Mouse (Mus musculus) mouse embryonic stem cell (cell line): Measurements from ENCODE around the gene Glmp.
"Not testable (repeated sequence)": the region's sequence is repeated elsewhere in the genome, so short reads cannot be mapped to it uniquely, and the experiment has no call there.

Experiments used
- in situ Hi-C, 2 experiments: fragments of 300-500 bp; cut with MboI; formaldehyde crosslinking; loops; 1 replicate in 1 of 2; 3 replicates in 1 of 2; pipeline ENCODE4 v1.14.3; 2019 to 2020; ENCODE audit warnings: low sequenced_read_pairs in 2 of 2, low pct_unique_long_range_greater_than_20kb in 1 of 2, mixed read lengths in 1 of 2; ENCODE audit not compliant: unreplicated experiment in 1 of 2

Gene Glmp

DNA sequence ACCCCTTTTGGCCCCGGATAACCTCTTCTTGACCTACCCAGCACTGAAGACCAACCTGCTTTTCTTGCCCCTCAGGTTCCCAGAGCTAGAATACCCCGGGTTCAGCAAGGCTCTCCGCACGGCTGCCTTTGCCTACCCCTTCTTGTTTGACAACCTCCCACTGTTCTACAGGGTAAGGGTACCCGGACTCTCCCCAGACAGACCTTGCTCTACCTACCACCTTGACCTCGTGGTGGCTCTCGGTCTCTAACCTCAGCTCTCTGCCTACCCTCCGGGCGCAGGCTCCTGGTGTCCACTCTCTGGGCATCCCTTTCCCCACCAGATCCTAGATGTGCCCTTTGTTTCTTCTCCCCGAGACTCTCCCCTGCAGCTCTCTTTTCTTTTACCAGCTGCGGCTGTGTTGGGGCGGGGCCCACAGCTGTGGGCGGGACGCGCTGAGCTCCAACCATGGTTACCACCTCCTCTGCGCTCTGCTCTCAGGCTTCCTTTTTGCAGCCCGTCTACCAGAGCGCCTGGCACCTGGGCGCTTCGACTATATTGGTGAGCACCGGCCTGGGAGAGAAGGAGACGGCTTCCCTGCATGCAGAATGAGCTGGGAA is 42.1 kb downstream of the Glmp start:
- in situ Hi-C loops, result not testable (repeated sequence)

DNA sequence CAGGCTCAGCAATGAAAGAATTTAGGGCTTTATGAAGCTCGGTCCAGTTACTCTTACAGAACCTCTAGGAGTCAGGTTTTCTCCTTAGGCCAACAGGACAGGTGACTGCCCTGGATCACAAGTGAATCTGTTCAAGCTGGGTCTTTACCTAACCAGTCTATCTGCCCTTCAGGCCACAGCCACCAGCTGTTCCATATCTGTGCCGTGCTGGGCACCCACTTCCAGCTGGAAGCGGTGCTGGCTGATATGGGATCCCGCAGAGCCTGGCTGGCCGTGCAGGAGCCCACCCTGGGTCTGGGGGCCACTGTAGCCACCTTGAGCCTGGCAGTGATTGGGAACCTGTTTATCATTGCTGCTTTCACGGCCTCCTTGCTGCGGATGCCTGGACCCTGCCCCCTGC is 42.7 kb downstream of the Glmp start:
- in situ Hi-C loops, result not testable (repeated sequence)

DNA sequence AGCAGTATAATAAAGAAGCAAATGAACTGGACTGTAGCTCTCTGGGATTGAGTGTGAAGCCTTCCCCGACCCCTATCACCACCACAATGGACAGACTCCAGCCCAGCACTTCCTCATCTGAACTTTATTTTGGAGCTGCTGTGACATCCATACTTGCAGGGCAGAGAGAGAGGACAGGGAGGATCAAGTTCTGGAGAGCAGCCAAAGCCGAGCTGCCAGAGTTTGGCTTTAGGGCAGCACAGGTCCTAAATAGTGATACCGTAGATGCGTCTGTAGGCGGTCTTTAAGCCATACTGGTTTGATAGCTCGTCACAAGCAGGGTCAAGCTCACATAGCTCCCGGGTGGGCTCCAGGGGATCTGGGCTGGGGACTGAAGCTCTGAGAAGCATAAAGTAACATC is 43.7 kb downstream of the Glmp start:
- in situ Hi-C loops, result not testable (repeated sequence)

DNA sequence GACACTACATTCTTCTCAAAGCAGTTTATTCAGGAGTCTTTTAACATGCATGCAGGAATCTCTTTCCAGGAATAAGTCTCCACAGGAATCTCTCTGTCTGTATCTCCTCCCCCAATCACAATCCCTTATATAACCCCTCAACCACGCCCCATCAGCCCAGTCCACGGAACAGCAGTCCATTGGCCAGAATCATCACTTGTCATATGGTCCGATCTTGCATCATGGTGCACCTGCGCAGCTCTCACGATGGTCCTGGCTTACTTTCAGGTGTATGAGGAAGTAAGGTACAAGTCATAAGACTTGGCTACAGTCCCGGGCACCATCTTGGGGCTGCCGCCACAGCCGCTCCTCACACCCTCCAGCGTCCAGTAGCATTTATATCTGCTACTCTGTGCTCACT is 47.8 kb downstream of the Glmp start, which contains the start of gene Bglap3:
TSS of gene Bglap3 (minus strand) at position 101 of the 400 bp plus-strand sequence.
- in situ Hi-C loops, result not testable (repeated sequence)

DNA sequence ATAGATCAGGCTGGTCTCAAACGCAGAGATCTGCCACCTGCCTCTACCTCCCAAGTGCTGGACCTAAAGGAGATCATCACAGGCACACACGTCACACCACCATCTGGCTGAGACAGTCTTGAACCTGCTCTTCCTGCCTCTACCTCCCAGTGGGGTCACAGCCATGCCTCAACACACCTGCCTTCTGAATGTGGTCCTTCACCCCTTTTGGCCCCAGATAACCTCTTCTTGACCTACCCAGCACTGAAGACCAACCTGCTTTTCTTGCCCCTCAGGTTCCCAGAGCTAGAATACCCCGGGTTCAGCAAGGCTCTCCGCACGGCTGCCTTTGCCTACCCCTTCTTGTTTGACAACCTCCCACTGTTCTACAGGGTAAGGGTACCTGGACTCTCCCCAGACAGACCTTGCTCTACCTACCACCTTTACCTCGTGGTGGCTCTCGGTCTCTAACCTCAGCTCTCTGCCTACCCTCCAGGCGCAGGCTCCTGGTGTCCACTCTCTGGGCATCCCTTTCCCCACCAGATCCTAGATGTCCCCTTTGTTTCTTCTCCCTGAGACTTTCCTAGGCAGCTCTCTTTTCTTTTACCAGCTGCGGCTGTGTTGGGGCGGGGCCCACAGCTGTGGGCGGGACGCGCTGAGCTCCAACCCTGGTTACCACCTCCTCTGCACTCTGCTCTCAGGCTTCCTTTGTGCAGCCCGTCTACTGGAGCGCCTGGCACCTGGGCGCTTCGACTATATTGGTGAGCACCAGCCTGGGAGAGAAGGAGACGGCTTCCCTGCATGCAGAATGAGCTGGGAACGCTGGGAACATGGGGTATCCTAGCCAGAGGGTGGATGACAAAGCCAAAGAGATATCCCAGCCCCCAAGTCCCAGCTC is 51.2 kb downstream of the Glmp start:
- in situ Hi-C loops, result not testable (repeated sequence)

DNA sequence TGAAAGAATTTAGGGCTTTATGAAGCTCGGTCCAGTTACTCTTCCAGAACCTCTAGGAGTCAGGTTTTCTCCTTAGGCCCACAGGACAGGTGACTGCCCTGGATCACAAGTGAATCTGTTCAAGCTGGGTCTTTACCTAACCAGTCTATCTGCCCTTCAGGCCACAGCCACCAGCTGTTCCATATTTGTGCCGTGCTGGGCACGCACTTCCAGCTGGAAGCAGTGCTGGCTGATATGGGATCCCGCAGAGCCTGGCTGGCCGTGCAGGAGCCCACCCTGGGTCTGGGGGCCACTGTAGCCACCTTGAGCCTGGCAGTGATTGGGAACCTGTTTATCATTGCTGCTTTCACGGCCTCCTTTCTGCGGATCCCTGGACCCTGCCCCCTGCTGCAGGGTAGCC is 51.8 kb downstream of the Glmp start:
- in situ Hi-C loops, result not testable (repeated sequence)

DNA sequence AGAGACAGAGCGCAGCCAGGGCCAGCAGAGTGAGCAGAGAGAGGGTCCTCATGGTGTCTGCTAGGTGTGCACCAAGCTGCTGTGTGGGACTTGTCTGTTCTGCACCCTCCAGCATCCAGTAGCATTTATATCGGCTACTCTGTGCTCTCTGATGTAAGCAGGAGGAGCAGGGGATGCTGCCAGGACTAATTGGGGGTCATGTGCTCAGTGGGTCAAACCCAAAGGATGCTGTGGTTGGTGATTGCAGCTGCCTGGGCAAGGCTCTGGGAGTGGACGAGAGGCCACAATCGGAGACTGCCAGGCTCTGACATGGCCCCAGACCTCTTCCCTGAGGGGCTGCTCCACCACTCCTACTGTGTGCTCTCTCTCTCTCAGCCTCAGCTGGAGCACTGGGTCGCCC is 53.8 kb downstream of the Glmp start, which contains the start of gene Bglap2:
TSS of gene Bglap2 (minus strand) at position 101 of the 400 bp plus-strand sequence.
- in situ Hi-C loops, result not testable (repeated sequence)
